In the genomic region with DNA sequence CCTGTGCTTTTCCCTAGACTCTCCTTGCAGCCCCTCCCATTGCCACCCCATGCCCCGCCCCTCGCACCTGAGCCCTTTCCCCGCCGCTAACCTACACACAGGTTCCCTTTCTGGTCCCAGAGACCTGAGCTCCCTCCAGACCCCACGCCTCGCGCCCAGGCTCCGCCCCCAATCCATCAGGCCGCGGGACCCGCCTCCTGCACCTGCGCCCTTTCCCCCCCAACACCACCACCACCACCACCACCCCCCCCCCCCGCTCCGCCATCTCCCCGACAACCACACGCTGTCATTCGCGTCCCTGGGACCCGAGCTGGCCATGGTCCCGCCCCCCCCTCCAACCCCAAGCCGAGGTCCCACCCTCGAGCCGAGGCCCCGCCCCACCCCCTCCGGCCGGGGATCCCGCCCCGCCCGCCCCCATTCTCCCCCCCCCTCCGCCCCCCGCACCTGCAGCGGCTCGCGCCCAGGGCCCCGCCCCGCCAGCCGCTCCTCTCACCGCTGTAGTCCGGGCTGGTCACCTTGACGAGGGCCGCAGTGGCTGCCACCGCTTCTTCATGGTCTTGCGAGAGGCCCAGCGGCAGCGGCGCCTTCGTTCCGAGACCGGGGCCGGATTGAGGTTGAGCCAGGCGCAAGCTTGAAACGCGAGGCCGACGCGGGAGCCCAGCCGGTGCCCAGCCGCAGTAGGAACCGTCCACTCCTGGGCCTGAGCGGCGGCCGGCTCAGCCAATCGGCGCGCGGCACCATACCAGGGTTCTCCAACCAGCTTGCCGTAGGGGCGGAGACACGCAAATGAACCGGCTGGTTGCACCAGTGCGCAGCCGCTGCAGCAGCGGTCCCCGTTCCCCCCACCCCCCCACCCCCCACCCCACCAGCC, we compare ENCODE assay signal across 8 mouse cellular contexts. TPM values are rescaled to one million over a fixed set of nuclear protein-coding genes. Genes with fewer than 3 reads are reported as not detected.
A peak's percentile ranks its signal among the peaks of the same experiment; 100 is the strongest.
DNase-seq lines count a peak whose midpoint lies in the region; ATAC-seq and TF ChIP-seq lines count a peak whose summit lies in the region.

A gene (minus strand): TSS at position 710 of the 871 bp plus-strand sequence.

- no peaks in the 10 kb centered on the region for H3K9me3 ChIP-seq in hindbrain, embryonic 10.5 days
- no peaks in the 10 kb centered on the region for H3K9me3 ChIP-seq in lung, postnatal 0 days (ENCODE audit: low read length)

- no peaks in the 10 kb centered on the region for H3K27me3 ChIP-seq in hindbrain, embryonic 10.5 days (ENCODE audit: insufficient read depth, poor library complexity, severe bottlenecking)
- no peaks in the 10 kb centered on the region for H3K27me3 ChIP-seq in lung, postnatal 0 days (replicated peaks; ENCODE audit: insufficient read depth, low read length)

- DNase-seq in MN1 (ENCODE audit: low spot score), result peak; percentile 98
- peak; percentile 98 for DNase-seq in cerebellum, adult 9-10 months
- peak; percentile 99 for DNase-seq in hindbrain, embryonic 10.5 days (ENCODE audit: low spot score)
- peak; percentile 98 for DNase-seq in layer of hippocampus, adult 9-11 months
- DNase-seq in lung, postnatal 0 days (ENCODE audit: low spot score), result peak; percentile 98
- DNase-seq in ovary, postnatal 14 days (ENCODE audit: low spot score), result peak; percentile 89
- DNase-seq in thymus, postnatal 14 days, result peak; percentile 96

- peak within 1 kb of the TSS; percentile 71 for H3K4me3 ChIP-seq in hindbrain, embryonic 10.5 days
- H3K4me3 ChIP-seq in lung, postnatal 0 days (ENCODE audit: low read depth, low read length), result peak within 1 kb of the TSS; percentile 53

- peak within 1 kb of the TSS; percentile 66 for H3K4me2 ChIP-seq in lung, postnatal 0 days (replicated peaks; ENCODE audit: low read depth, low read length)

- ATAC-seq in frontal cortex, adult (ENCODE audit: low TSS enrichment), result peak; percentile 94
- peak; percentile 98 for ATAC-seq in lung, postnatal 0 days

- H3K4me1 ChIP-seq in hindbrain, embryonic 10.5 days (replicated peaks), result peaks cover 15% of the 10 kb centered on the region
- H3K4me1 ChIP-seq in lung, postnatal 0 days (ENCODE audit: insufficient read depth, low read depth, low read length), result peaks cover 4% of the 10 kb centered on the region; the same call in 1 of the 2 replicates

- no peak within 1 kb of the TSS; the same call in 1 of the 2 replicates for H3K9ac ChIP-seq in lung, postnatal 0 days (replicated peaks; ENCODE audit: low read depth)

- WGBS in hindbrain, embryonic 10.5 days, result under 1% methylated on average over 67 of the region's 74 CpGs
- WGBS in lung, postnatal 0 days, result 2% methylated on average over 45 of the region's 74 CpGs

- TF ChIP-seq EP300 in lung, postnatal 0 days (IDR thresholded peaks at IDR 0.05), result no peak

- peak within 1 kb of the TSS; percentile 96 for H3K27ac ChIP-seq in hindbrain, embryonic 10.5 days
- H3K27ac ChIP-seq in lung, postnatal 0 days (ENCODE audit: low read length), result peak within 1 kb of the TSS; percentile 90

- 0 out of 2 replicates have a peak, but pooled peaks cover 10% of the 10 kb centered on the region for H3K36me3 ChIP-seq in hindbrain, embryonic 10.5 days
- no peaks in the 10 kb centered on the region for H3K36me3 ChIP-seq in lung, postnatal 0 days (ENCODE audit: insufficient read depth, low read length)

- no peak for TF ChIP-seq CTCF in lung, postnatal 0 days (IDR thresholded peaks at IDR 0.05)

RNA-seq across cellular contexts. Expression of the gene that starts here (rescaled TPM):
- 7.5 and 12.2 TPM in 2 replicates for polyA plus RNA-seq in hindbrain, embryonic 10.5 days (2016; fragmentation: Nextera tagmentation; extraction: Ambion mirVana)
- 1.8 and 2.2 TPM in 2 replicates for polyA plus RNA-seq in lung, postnatal 0 days (2015; fragmentation: Nextera tagmentation; extraction: Ambion mirVana)

Comparison
In these comparisons a context has a peak if more than half of its experiments do, and no peak if none do; other contexts are left out.
1. Peak in every context shown above with its lines: DNase-seq, ATAC-seq, H3K4me3 ChIP-seq and H3K27ac ChIP-seq.